Mouse (Mus musculus) MEL (cell line): ENCODE data around the gene Olfr414. TPM values are rescaled to one million over a fixed set of nuclear protein-coding genes. Genes with fewer than 3 reads are reported as not detected.

Source experiments
- DNase-seq: peaks from one replicate; pipeline ENCODE4 v3.0.0; 2011; ENCODE audit warnings: low read depth, low spot score
- H3K27ac ChIP-seq: 2 replicates; pipeline ENCODE4 v1.5.1; 2012; ENCODE audit warnings: low read depth, mild to moderate bottlenecking, control low read depth, low read length, moderate library complexity; ENCODE audit not compliant: control insufficient read depth
- H3K27me3 ChIP-seq, 2 experiments: fragments of 150-350 bp in 1 of 2; sonication (generic) in 1 of 2; 2 replicates each; pipeline ENCODE4 v1.6.1; 2012; ENCODE audit warnings: low read length in 2 of 2, mild to moderate bottlenecking in 2 of 2, improper control_type of control experiment in 1 of 2, moderate library complexity in 1 of 2; ENCODE audit not compliant: insufficient read depth in 2 of 2, control insufficient read depth in 1 of 2
- H3K36me3 ChIP-seq, 2 experiments: 2 replicates each; pipeline ENCODE4 v1.6.1; 2012 to 2014; ENCODE audit warnings: low read length in 2 of 2, improper control_type of control experiment in 1 of 2, inconsistent platforms in 1 of 2, mild to moderate bottlenecking in 1 of 2; ENCODE audit not compliant: insufficient read depth in 2 of 2, control insufficient read depth in 1 of 2
- H3K4me1 ChIP-seq, 2 experiments: fragments of 150-350 bp in 1 of 2; sonication (generic) in 1 of 2; 2 replicates each; pipeline ENCODE4 v1.6.1; 2012; ENCODE audit warnings: low read length in 2 of 2, improper control_type of control experiment in 1 of 2, mild to moderate bottlenecking in 1 of 2; ENCODE audit not compliant: insufficient read depth in 2 of 2, control insufficient read depth in 1 of 2
- H3K4me3 ChIP-seq, 2 experiments: fragments of 150-350 bp in 1 of 2; sonication (generic) in 1 of 2; 2 replicates each; pipeline ENCODE4 v1.5.1; 2012; ENCODE audit warnings: low read depth in 2 of 2, low read length in 2 of 2, mild to moderate bottlenecking in 2 of 2, moderate library complexity in 2 of 2, control low read depth in 1 of 2, improper control_type of control experiment in 1 of 2; ENCODE audit not compliant: control insufficient read depth in 1 of 2, insufficient read depth in 1 of 2
- H3K79me2 ChIP-seq: 2 replicates; pipeline ENCODE4 v1.6.1; 2012; ENCODE audit warnings: mild to moderate bottlenecking, low read length, moderate library complexity; ENCODE audit not compliant: control insufficient read depth, poor library complexity, insufficient read depth
- H3K9ac ChIP-seq: 2 replicates; pipeline ENCODE4 v1.6.1; 2012; ENCODE audit warnings: low read depth, mild to moderate bottlenecking, control low read depth, low read length, moderate library complexity; ENCODE audit not compliant: control insufficient read depth, poor library complexity, severe bottlenecking
- H3K9me3 ChIP-seq: fragments of 150-350 bp; sonication (generic); replicated peaks from 2 replicates; pipeline ENCODE4 v1.6.1; 2012; ENCODE audit warnings: mild to moderate bottlenecking, low read length, improper control_type of control experiment, moderate library complexity; ENCODE audit not compliant: insufficient read depth
- BHLHE40 ChIP-seq: IDR thresholded peaks from 2 replicates; pipeline ENCODE4 v1.6.1; 2012; ENCODE audit warnings: low read depth, mild to moderate bottlenecking, inconsistent platforms, low read length, improper control_type of control experiment, borderline replicate concordance
- CHD1 ChIP-seq: IDR thresholded peaks from 2 replicates; pipeline ENCODE4 v1.6.1; 2012; ENCODE audit warnings: low read depth, mild to moderate bottlenecking, inconsistent platforms, low read length, improper control_type of control experiment
- CHD2 ChIP-seq: IDR thresholded peaks from 2 replicates; pipeline ENCODE4 v1.6.1; 2011; ENCODE audit warnings: low read length, improper control_type of control experiment
- CTCF ChIP-seq, 3 experiments: IDR thresholded peaks in 2 of 3; conservative IDR thresholded peaks in 1 of 3; 2 replicates each; pipeline ENCODE4 v1.5.1; 2011 to 2012; ENCODE audit warnings: low read length in 3 of 3, low read depth in 2 of 3, mild to moderate bottlenecking in 2 of 3, improper control_type of control experiment in 1 of 3, inconsistent platforms in 1 of 3, mixed read lengths in 1 of 3, moderate library complexity in 1 of 3; ENCODE audit not compliant: control insufficient read depth in 1 of 3, insufficient read depth in 1 of 3, poor library complexity in 1 of 3, severe bottlenecking in 1 of 3
- ELF1 ChIP-seq: IDR thresholded peaks from 2 replicates; pipeline ENCODE4 v1.6.1; 2014; ENCODE audit warnings: low read depth, mild to moderate bottlenecking, inconsistent platforms, low read length, improper control_type of control experiment, moderate library complexity
- EP300 ChIP-seq, 2 experiments: IDR thresholded peaks; 2 replicates each; pipeline ENCODE4 v1.6.1; 2011; ENCODE audit warnings: improper control_type of control experiment in 2 of 2, low read length in 2 of 2, low read depth in 1 of 2, mild to moderate bottlenecking in 1 of 2
- ETS1 ChIP-seq: IDR thresholded peaks from 2 replicates; pipeline ENCODE4 v1.6.1; 2012; ENCODE audit warnings: low read depth, mild to moderate bottlenecking, inconsistent platforms, low read length, improper control_type of control experiment, moderate library complexity
- GABPA ChIP-seq: IDR thresholded peaks from 2 replicates; pipeline ENCODE4 v1.6.1; 2012; ENCODE audit warnings: low read depth, mild to moderate bottlenecking, inconsistent platforms, low read length, improper control_type of control experiment, moderate library complexity
- GATA1 ChIP-seq: IDR thresholded peaks from 2 replicates; pipeline ENCODE4 v1.6.1; 2011; ENCODE audit warnings: low read depth, low read length, improper control_type of control experiment
- HCFC1 ChIP-seq: IDR thresholded peaks from 2 replicates; pipeline ENCODE4 v1.6.1; 2012; ENCODE audit warnings: low read depth, mild to moderate bottlenecking, inconsistent platforms, low read length, improper control_type of control experiment, moderate library complexity
- JUND ChIP-seq: IDR thresholded peaks from 2 replicates; pipeline ENCODE4 v1.6.1; 2011; ENCODE audit warnings: low read depth, mild to moderate bottlenecking, improper control_type of control experiment, low read length
- KAT2A ChIP-seq: conservative IDR thresholded peaks from 2 replicates; pipeline ENCODE4 v1.6.1; 2012; ENCODE audit warnings: low read depth, low read length, improper control_type of control experiment, inconsistent platforms
- MAFK ChIP-seq: IDR thresholded peaks from 2 replicates; pipeline ENCODE4 v1.6.1; 2011; ENCODE audit warnings: low read depth, mild to moderate bottlenecking, low read length, improper control_type of control experiment, borderline replicate concordance
- MAX ChIP-seq: IDR thresholded peaks from 2 replicates; pipeline ENCODE4 v1.6.1; 2011; ENCODE audit warnings: low read length, improper control_type of control experiment
- MAZ ChIP-seq: IDR thresholded peaks from 2 replicates; pipeline ENCODE4 v1.6.1; 2012; ENCODE audit warnings: low read depth, mild to moderate bottlenecking, inconsistent platforms, low read length, improper control_type of control experiment
- MEF2A ChIP-seq: IDR thresholded peaks from 2 replicates; pipeline ENCODE4 v1.6.1; 2014; ENCODE audit warnings: low read depth, mild to moderate bottlenecking, inconsistent platforms, low read length, improper control_type of control experiment; ENCODE audit not compliant: poor library complexity, insufficient replicate concordance, severe bottlenecking; ENCODE audit errors: extremely low read depth
- MYB ChIP-seq: IDR thresholded peaks from 2 replicates; pipeline ENCODE4 v1.6.1; 2011; ENCODE audit warnings: mild to moderate bottlenecking, low read depth, low read length, improper control_type of control experiment
- MYC ChIP-seq: IDR thresholded peaks from 2 replicates; pipeline ENCODE4 v1.6.1; 2011; ENCODE audit warnings: low read depth, mild to moderate bottlenecking, low read length, improper control_type of control experiment, moderate library complexity
- POLR2A ChIP-seq, 2 experiments: IDR thresholded peaks; 2 replicates each; pipeline ENCODE4 v1.6.1; 2011 to 2012; ENCODE audit warnings: low read length in 2 of 2, mild to moderate bottlenecking in 2 of 2, control low read depth in 1 of 2, improper control_type of control experiment in 1 of 2, low read depth in 1 of 2, moderate library complexity in 1 of 2; ENCODE audit not compliant: control insufficient read depth in 1 of 2, insufficient read depth in 1 of 2, poor library complexity in 1 of 2
- RAD21 ChIP-seq: IDR thresholded peaks from 2 replicates; pipeline ENCODE4 v1.6.1; 2011; ENCODE audit warnings: mild to moderate bottlenecking, low read depth, low read length, improper control_type of control experiment
- RCOR1 ChIP-seq: IDR thresholded peaks from 2 replicates; pipeline ENCODE4 v1.6.1; 2012; ENCODE audit warnings: low read depth, mild to moderate bottlenecking, inconsistent platforms, low read length, improper control_type of control experiment
- SMC3 ChIP-seq: IDR thresholded peaks from 2 replicates; pipeline ENCODE4 v1.6.1; 2011; ENCODE audit warnings: low read depth, low read length, improper control_type of control experiment
- TAL1 ChIP-seq: IDR thresholded peaks from 2 replicates; pipeline ENCODE4 v1.6.1; 2012; ENCODE audit warnings: mild to moderate bottlenecking, inconsistent platforms, low read length, moderate library complexity, mixed read lengths
- TBP ChIP-seq: IDR thresholded peaks from 2 replicates; pipeline ENCODE4 v1.8.0; 2011; ENCODE audit warnings: low read depth, low read length, improper control_type of control experiment
- TCF12 ChIP-seq: IDR thresholded peaks from 2 replicates; pipeline ENCODE4 v1.6.1; 2014; ENCODE audit warnings: low read depth, mild to moderate bottlenecking, inconsistent platforms, low read length, improper control_type of control experiment, moderate library complexity
- USF1 ChIP-seq: IDR thresholded peaks from 2 replicates; pipeline ENCODE4 v1.6.1; 2014; ENCODE audit warnings: low read depth, mild to moderate bottlenecking, inconsistent platforms, low read length, improper control_type of control experiment, moderate library complexity
- USF2 ChIP-seq, 2 experiments: IDR thresholded peaks; 2 replicates each; pipeline ENCODE4 v1.6.1; 2011 to 2012; ENCODE audit warnings: improper control_type of control experiment in 2 of 2, low read length in 2 of 2, borderline replicate concordance in 1 of 2, inconsistent platforms in 1 of 2, low read depth in 1 of 2, mild to moderate bottlenecking in 1 of 2; ENCODE audit not compliant: insufficient read depth in 1 of 2
- ZC3H11A ChIP-seq: IDR thresholded peaks from 2 replicates; pipeline ENCODE4 v1.6.1; 2012; ENCODE audit warnings: low read depth, mild to moderate bottlenecking, inconsistent platforms, low read length, improper control_type of control experiment
- ZKSCAN1 ChIP-seq: IDR thresholded peaks from 2 replicates; pipeline ENCODE4 v1.6.1; 2012; ENCODE audit warnings: low read depth, mild to moderate bottlenecking, inconsistent platforms, low read length, improper control_type of control experiment, moderate library complexity
- ZMIZ1 ChIP-seq: IDR thresholded peaks from 2 replicates; pipeline ENCODE4 v1.6.1; 2012; ENCODE audit warnings: low read depth, mild to moderate bottlenecking, inconsistent platforms, low read length, improper control_type of control experiment, moderate library complexity
- ZNF384 ChIP-seq: IDR thresholded peaks from 2 replicates; pipeline ENCODE4 v1.6.1; 2012; ENCODE audit warnings: low read depth, mild to moderate bottlenecking, inconsistent platforms, low read length, improper control_type of control experiment
- polyA plus RNA-seq, 2 experiments: library from polyadenylated mRNA; stranded (reverse) in 1 of 2; unstranded in 1 of 2; fragments of >175 nt in 1 of 2; fragments of >200 nt in 1 of 2; gene quantifications; 2 replicates each; pipeline versions ENCODE4 v1.2.1 to v1.2.4; 2012; ENCODE audit warnings: low replicate concordance in 2 of 2, low read depth in 1 of 2; ENCODE audit not compliant: insufficient read length in 2 of 2, insufficient read depth in 1 of 2, missing spikeins in 1 of 2
- total RNA-seq: library from RNA; depleted of rRNA; stranded (reverse); fragments of 300-350 nt; gene quantifications from 2 replicates; pipeline ENCODE4 v1.2.3, GENCODE M21; 2012

The Olfr414 gene
- total and polyA plus RNA-seq, 3 experiments, result 0.11 TPM; not detected in 2

GRCm38 (mm10) chr1:174426180-174426986 lies 2.5 kb downstream of the Olfr414 start:
- no peaks in the 10 kb centered on the region for H3K9me3 ChIP-seq
- H3K36me3 ChIP-seq, result peaks cover 0 to 23% of the 10 kb centered on the region in 2 experiments; a peak in 2 of 4 replicates
- no peak overlapping the region for H3K9ac ChIP-seq
- peak overlapping the region; percentile 39; the same call in 1 of the 2 replicates for H3K27ac ChIP-seq
- H3K4me3 ChIP-seq, result no peak overlapping the region
- no peaks in the 10 kb centered on the region for H3K27me3 ChIP-seq
- H3K79me2 ChIP-seq, result no peaks in the 10 kb centered on the region
- H3K4me1 ChIP-seq, result peaks cover 15 to 18% of the 10 kb centered on the region in 2 experiments
- TF ChIP-seq CHD2 (no peak), MAX (no peak), MAFK (no peak), ZC3H11A (no peak), BHLHE40 (no peak), CTCF (IDR thresholded peaks at IDR 0.05 in 2 of 3, conservative IDR thresholded peaks at IDR 0.05 in 1 of 3; ENCODE audit: control insufficient read depth in 1 of 3, insufficient read depth in 1 of 3, low read depth in 2 of 3, low read length in 3 of 3, poor library complexity in 1 of 3, severe bottlenecking in 1 of 3) (no peak), ZKSCAN1 (no peak), MAZ (no peak), TCF12 (peak; percentile 89), GABPA (no peak), ZNF384 (no peak), EP300 (IDR thresholded peaks at IDR 0.05; ENCODE audit: low read depth in 1 of 2, low read length in 2 of 2) (peak; percentile 81 to 95), ELF1 (no peak), KAT2A (no peak), CHD1 (no peak), RAD21 (no peak), TAL1 (peak; percentile 57), GATA1 (peak; percentile 85), ZMIZ1 (no peak), MYC (no peak), HCFC1 (no peak), MEF2A (no peak), MYB (peak; percentile 66), RCOR1 (peak; percentile 87), TBP (no peak), POLR2A (IDR thresholded peaks at IDR 0.05; ENCODE audit: control insufficient read depth in 1 of 2, insufficient read depth in 1 of 2, low read depth in 1 of 2, low read length in 2 of 2, poor library complexity in 1 of 2) (no peak), SMC3 (no peak), JUND (peak; percentile 67; the same call in 1 of the 2 replicates), USF2 (IDR thresholded peaks at IDR 0.05; ENCODE audit: borderline replicate concordance in 1 of 2, insufficient read depth in 1 of 2, low read depth in 1 of 2, low read length in 2 of 2) (no peak), USF1 (no peak), ETS1 (peak; percentile 54)
- DNase-seq, result peak; percentile 66
